Mouse (Mus musculus) embryonic facial prominence, embryonic 12.5 days (tissue): ENCODE results near the gene Rab25. TPM values are rescaled to one million over a fixed set of nuclear protein-coding genes. Genes with fewer than 3 reads are reported as not detected.

Source experiments
- ATAC-seq: fragments of 200-750 bp; cut with Nextera tagmentation; 2 replicates; pipeline ENCODE4 v1.8.0; 2017; ENCODE audit not compliant: insufficient number of reproducible peaks, insufficient read depth, low FRiP score, low TSS enrichment
- H3K27ac ChIP-seq: fragments of 300-500 bp; sonication (generic); 2 replicates; pipeline ENCODE4 v1.5.1; 2016; ENCODE audit warnings: mild to moderate bottlenecking
- H3K27me3 ChIP-seq: fragments of 300-500 bp; sonication (generic); 2 replicates; pipeline ENCODE4 v1.6.1; 2016; ENCODE audit warnings: mild to moderate bottlenecking, moderate library complexity
- H3K36me3 ChIP-seq: fragments of 300-500 bp; sonication (generic); 2 replicates; pipeline ENCODE4 v1.6.1; 2016; ENCODE audit warnings: mild to moderate bottlenecking
- H3K4me1 ChIP-seq: fragments of 300-500 bp; sonication (generic); 2 replicates; pipeline ENCODE4 v1.6.1; 2016
- H3K4me2 ChIP-seq: fragments of 300-500 bp; sonication (generic); replicated peaks from 2 replicates; pipeline ENCODE4 v1.6.1; 2016; ENCODE audit warnings: mild to moderate bottlenecking, moderate library complexity
- H3K4me3 ChIP-seq: fragments of 300-500 bp; sonication (generic); 2 replicates; pipeline ENCODE4 v1.5.1; 2016; ENCODE audit warnings: mild to moderate bottlenecking
- H3K9ac ChIP-seq: fragments of 300-500 bp; sonication (generic); 2 replicates; pipeline ENCODE4 v1.6.1; 2016; ENCODE audit warnings: mild to moderate bottlenecking, moderate library complexity
- H3K9me3 ChIP-seq: fragments of 300-500 bp; sonication (generic); 2 replicates; pipeline ENCODE4 v1.6.1; 2016; ENCODE audit warnings: mild to moderate bottlenecking, moderate library complexity
- WGBS: fragments of 180-500 bp; shearing (Covaris S2); methylation state at CpG from one replicate; pipeline ENCODE4 v1.1.7; 2016; 5-methylcytosine and 5-hydroxymethylcytosine counted together
- microRNA counts: library from miRNA; unstranded; fragments of <30 nt; microRNA quantifications from one replicate; lab custom pipeline; 2017
- microRNA-seq: library from miRNA; unstranded; fragments of <30 nt; microRNA quantifications from one replicate; pipeline ENCODE4, GENCODE M21; 2017
- polyA plus RNA-seq: library from polyadenylated mRNA; unstranded; fragments of >200 nt; fragmentation: Nextera tagmentation; extraction: Ambion mirVana; gene quantifications from 2 replicates; pipeline ENCODE4 v1.2.1, GENCODE M21; 2016

The Rab25 gene
- polyA plus RNA-seq, 1 experiment from 2014 or later = 5.5 TPM

DNA sequence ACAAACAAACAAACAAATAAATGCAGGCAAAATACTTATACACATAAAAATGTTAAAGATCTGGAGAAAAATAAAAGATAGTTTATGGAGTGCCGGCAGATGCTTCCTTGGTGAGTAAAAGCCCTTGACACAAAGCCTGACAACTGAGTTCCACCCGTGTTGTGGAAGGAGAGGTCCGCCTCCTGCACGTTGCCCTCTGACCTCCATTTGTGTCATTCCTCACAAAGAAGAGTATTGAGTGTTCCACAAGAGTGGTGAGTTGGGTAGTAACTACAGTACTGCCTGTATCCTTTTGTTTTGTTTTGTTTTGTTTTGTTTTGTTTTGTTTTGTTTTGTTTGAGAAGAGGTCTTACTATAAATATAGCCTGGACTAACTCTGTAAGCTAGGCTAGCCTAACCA lies 48.5 kb downstream of the Rab25 start:
- WGBS = 69% methylated on average over 4 of the region's 4 CpGs
- Histone ChIP-seq H3K27ac (no peak overlapping the region), H3K4me1 (peaks cover 36% of the 10 kb centered on the region)

GRCm38 (mm10) chr3:88495741-88496415 lies 52.2 kb downstream of the Rab25 start:
- Histone ChIP-seq H3K36me3 (no peaks in the 10 kb centered on the region), H3K9ac (no peak overlapping the region), H3K4me3 (no peak overlapping the region), H3K4me1 (peaks cover 30% of the 10 kb centered on the region), H3K27me3 (no peaks in the 10 kb centered on the region), H3K9me3 (no peaks in the 10 kb centered on the region), H3K27ac (no peak overlapping the region), H3K4me2 (no peak overlapping the region)
- no peak for ATAC-seq
- 86% methylated on average over 10 of the region's 10 CpGs for WGBS

More for the DNA sequence above, 48.5 kb downstream of the Rab25 start:
- ATAC-seq = no peak
- Histone ChIP-seq H3K27me3 (no peaks in the 10 kb centered on the region), H3K9ac (no peak overlapping the region), H3K4me2 (no peak overlapping the region), H3K36me3 (no peaks in the 10 kb centered on the region), H3K4me3 (no peak overlapping the region), H3K9me3 (no peaks in the 10 kb centered on the region)

- Histone ChIP-seq H3K4me1 (peaks cover 35% of the 10 kb centered on the region), H3K9ac (no peak overlapping the region), H3K27ac (peak overlapping the region; percentile 24), H3K36me3 (no peaks in the 10 kb centered on the region), H3K4me3 (no peak overlapping the region), H3K4me2 (no peak overlapping the region), H3K27me3 (no peaks in the 10 kb centered on the region), H3K9me3 (no peaks in the 10 kb centered on the region)
- WGBS = 74% methylated on average over 9 of the region's 9 CpGs
- no peak for ATAC-seq
Observed at GRCm38 (mm10) chr3:88494836-88495628, 53.1 kb downstream of the Rab25 start.

DNA sequence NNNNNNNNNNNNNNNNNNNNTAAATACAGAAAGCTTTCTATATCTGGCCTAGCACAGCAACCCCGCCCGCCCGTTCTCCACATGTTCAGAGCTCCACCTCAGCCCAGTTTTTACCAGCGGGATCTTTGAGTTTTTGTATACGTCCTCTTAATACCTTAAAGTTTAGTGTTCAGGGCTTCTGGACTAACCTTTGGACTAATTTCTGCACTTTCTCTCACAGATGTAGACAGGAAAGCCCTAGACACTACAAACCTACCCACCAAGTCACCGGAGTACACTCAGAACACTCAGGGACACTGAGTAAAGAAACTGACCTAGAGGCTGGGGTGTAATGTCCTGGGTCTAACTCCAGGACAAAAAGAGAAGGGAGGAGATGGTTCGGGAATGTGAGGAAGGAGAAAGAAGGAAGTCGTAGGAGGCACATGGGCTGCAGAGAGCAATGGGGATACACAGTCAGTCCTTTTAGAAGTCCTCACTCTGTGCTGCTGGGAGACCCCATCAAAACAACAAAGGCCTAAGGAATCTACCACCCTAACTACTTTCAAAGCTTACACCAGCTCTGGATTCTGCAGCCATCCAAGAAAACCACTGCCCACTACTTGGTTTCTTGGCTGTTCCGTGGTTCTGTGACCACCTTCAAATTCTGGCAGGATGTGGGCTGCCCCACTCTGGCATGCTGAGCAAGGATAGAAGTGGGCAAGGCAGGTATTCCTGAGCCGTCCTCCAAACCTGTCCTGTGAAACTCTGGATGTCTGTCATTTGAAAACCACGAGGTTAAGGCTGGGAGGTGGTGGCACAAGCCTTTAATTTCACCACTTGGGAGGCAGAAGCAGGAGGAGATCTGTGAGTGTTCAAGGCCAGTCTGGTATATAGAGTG lies 54.2 kb downstream of the Rab25 start:
- peak overlapping the region; percentile 50; the same call in 1 of the 2 replicates for H3K27ac ChIP-seq
- no peak overlapping the region for H3K9ac ChIP-seq
- no peak overlapping the region; the same call in 1 of the 2 replicates for H3K4me2 ChIP-seq
- H3K27me3 ChIP-seq = no peaks in the 10 kb centered on the region
- WGBS = 78% methylated on average over 11 of the region's 11 CpGs
- peaks cover 45% of the 10 kb centered on the region for H3K4me1 ChIP-seq
- ATAC-seq = no peak
- H3K36me3 ChIP-seq = no peaks in the 10 kb centered on the region
- 0 out of 2 replicates have a peak overlapping the region, but pooled peaks have one; percentile 36 for H3K4me3 ChIP-seq
- H3K9me3 ChIP-seq = no peaks in the 10 kb centered on the region

MicroRNAs encoded within 50 kb of the gene (microRNA counts, 519-probe panel; counts per million panel counts)
- microRNA mmu-miR-1905 (lab: Ali Mortazavi, UCI) = 460 counts per million, percentile 65 among the panel's probes with 10 or more counts

Small RNA genes within 50 kb of the gene (microRNA-seq; reads per million reads assigned to microRNA genes)
- gene Mir1905 = not detected

Other genes with a start within 250 kb of the Rab25 start
- gene Glmp, start 223.3 kb downstream of the Rab25 start, polyA plus RNA-seq = 169 and 174 TPM in 2 replicates
- 4.5 and 4.8 TPM in 2 replicates for gene Tmem79, start 212.2 kb downstream of the Rab25 start, polyA plus RNA-seq
- gene Smg5, start 212.0 kb downstream of the Rab25 start, polyA plus RNA-seq = 65.1 and 74.4 TPM in 2 replicates
- 2.8 and 3.3 TPM in 2 replicates for gene Paqr6, start 183.7 kb downstream of the Rab25 start, polyA plus RNA-seq
- 0.17 TPM in 1 of 2 replicates, not detected in the other for gene Bglap3, start 175.6 kb downstream of the Rab25 start, polyA plus RNA-seq
- gene Bglap2, start 169.6 kb downstream of the Rab25 start, polyA plus RNA-seq = not detected in 2 replicates
- not detected in 2 replicates for gene Bglap, start 163.8 kb downstream of the Rab25 start, polyA plus RNA-seq
- gene Pmf1, start 138.0 kb downstream of the Rab25 start, polyA plus RNA-seq = 130 and 133 TPM in 2 replicates
- gene Slc25a44, start 123.2 kb downstream of the Rab25 start, polyA plus RNA-seq = 17.0 and 17.3 TPM in 2 replicates
- 7.5 and 9.0 TPM in 2 replicates for gene Sema4a, start 87.1 kb downstream of the Rab25 start, polyA plus RNA-seq
- gene Lmna, start 38.3 kb downstream of the Rab25 start, polyA plus RNA-seq = 109 and 113 TPM in 2 replicates
- gene Mex3a, start 15.9 kb downstream of the Rab25 start, polyA plus RNA-seq = 36.3 and 37.7 TPM in 2 replicates
- 144 and 146 TPM in 2 replicates for gene Lamtor2, start 4.8 kb upstream of the Rab25 start, polyA plus RNA-seq
- gene Ubqln4, start 5.5 kb upstream of the Rab25 start, polyA plus RNA-seq = 57.5 and 63.7 TPM in 2 replicates
- 184 and 185 TPM in 2 replicates for gene Ssr2, start 27.6 kb upstream of the Rab25 start, polyA plus RNA-seq
- 117 and 123 TPM in 2 replicates for gene Arhgef2, start 57.7 kb upstream of the Rab25 start, polyA plus RNA-seq
- not detected in 2 replicates for gene Rxfp4, start 104.8 kb upstream of the Rab25 start, polyA plus RNA-seq
- 116 and 117 TPM in 2 replicates for gene Khdc4, start 137.5 kb upstream of the Rab25 start, polyA plus RNA-seq
- gene Rit1, start 168.5 kb upstream of the Rab25 start, polyA plus RNA-seq = 46.2 and 51.6 TPM in 2 replicates
- gene Syt11, start 226.9 kb upstream of the Rab25 start, polyA plus RNA-seq = 41.4 and 48.5 TPM in 2 replicates